Mouse (Mus musculus) brain, embryonic 14.5 days (tissue): ENCODE measurements at regions not wholly inside any gene's neighbourhood (a gene's known extent, or its start where the extent isn't known, plus 50 kb on each side); places are given as distances from the start of the nearest gene placed in this dataset.

Source experiments
- DNase-seq: peaks from one replicate; pipeline ENCODE4 v3.0.0-alpha.2; 2011; ENCODE audit warnings: low read depth
- CTCF ChIP-seq: fragments of 200-500 bp; IDR thresholded peaks from 2 replicates; pipeline ENCODE4 v1.5.1; 2012; ENCODE audit warnings: inconsistent platforms, mild to moderate bottlenecking, moderate library complexity, borderline replicate concordance; ENCODE audit not compliant: insufficient read depth, insufficient read length; ENCODE audit errors: extremely low read depth
- POLR2A ChIP-seq: fragments of 200-500 bp; IDR thresholded peaks from 2 replicates; pipeline ENCODE4 v1.6.1; 2012; ENCODE audit warnings: mild to moderate bottlenecking, inconsistent platforms, borderline replicate concordance; ENCODE audit not compliant: poor library complexity, insufficient read depth, insufficient read length, severe bottlenecking; ENCODE audit errors: extremely low read depth

- DNase-seq, result peak; percentile 84
- TF ChIP-seq POLR2A (no peak), CTCF (peak; percentile 83; the same call in 1 of the 2 replicates)
Measured at GRCm38 (mm10) chr15:60097141-60097540, 80.7 kb upstream of the 4933412E24Rik start.

GRCm38 (mm10) chr15:60096131-60096530 is 79.7 kb upstream of the 4933412E24Rik start:
- DNase-seq, result peak; percentile 41
- TF ChIP-seq CTCF (no peak), POLR2A (no peak)

- DNase-seq, result peak; percentile 54
Measured at GRCm38 (mm10) chr15:60089921-60090320, 73.5 kb upstream of the 4933412E24Rik start.

GRCm38 (mm10) chr15:60088964-60089899 is 72.8 kb upstream of the 4933412E24Rik start:
- TF ChIP-seq POLR2A, result no peak
- TF ChIP-seq CTCF, result no peak
- peak; percentile 85 for DNase-seq

More at GRCm38 (mm10) chr15:60089921-60090320, 73.5 kb upstream of the 4933412E24Rik start:
- TF ChIP-seq POLR2A (no peak), CTCF (no peak)
